Comparison of ENCODE assay signal across 8 mouse cellular contexts in genomic region chr3:131364632-131365446, GRCm38 (mm10).
DNase-seq lines count a peak whose midpoint lies in the region; ATAC-seq lines count a peak whose summit lies in the region.

No protein-coding gene starts in this region.

- H3K4me2 ChIP-seq in heart, embryonic 15.5 days: peak overlapping the region; percentile 24
- H3K4me2 ChIP-seq in midbrain, embryonic 16.5 days (ENCODE audit: low read length): peak overlapping the region; percentile 18; the same call in 1 of the 2 replicates

- H3K9ac ChIP-seq in heart, embryonic 15.5 days: no peak overlapping the region
- H3K9ac ChIP-seq in midbrain, embryonic 16.5 days (ENCODE audit: low read depth, low read length): no peak overlapping the region

- no peak overlapping the region for H3K27ac ChIP-seq in heart, embryonic 15.5 days
- H3K27ac ChIP-seq in midbrain, embryonic 16.5 days (ENCODE audit: low read length): no peak overlapping the region

- H3K4me3 ChIP-seq in heart, embryonic 15.5 days: no peak overlapping the region
- no peak overlapping the region for H3K4me3 ChIP-seq in midbrain, embryonic 16.5 days (ENCODE audit: low read depth, low read length)

- 51% methylated on average over 23 of the region's 23 CpGs for WGBS in heart, embryonic 15.5 days
- WGBS in midbrain, embryonic 16.5 days: 69% methylated on average over 23 of the region's 23 CpGs

- no peak for ATAC-seq in heart, embryonic 15.5 days (replicated peaks; ENCODE audit: insufficient number of reproducible peaks, insufficient read depth, low FRiP score, low read depth)
- ATAC-seq in midbrain, embryonic 16.5 days: peak; percentile 67
- no peak for ATAC-seq in megakaryocyte, adult 5-6 weeks (ENCODE audit: poor library complexity, severe bottlenecking)

- no peaks in the 10 kb centered on the region for H3K9me3 ChIP-seq in heart, embryonic 15.5 days (replicated peaks)
- H3K9me3 ChIP-seq in midbrain, embryonic 16.5 days (replicated peaks; ENCODE audit: control insufficient read depth, low read length, poor library complexity, severe bottlenecking): no peaks in the 10 kb centered on the region

- DNase-seq in urinary bladder, postnatal 14 days (ENCODE audit: low spot score): peak; percentile 61
- DNase-seq in urinary bladder, postnatal 4 days (ENCODE audit: low spot score in 2 of 2): no peak
- DNase-seq in kidney, postnatal 14 days: peak; percentile 91
- DNase-seq in spleen, postnatal 36 days (ENCODE audit: low spot score in 2 of 2): no peak
- no peak for DNase-seq in layer of hippocampus, adult 9-10 months (ENCODE audit: low spot score)

- peaks cover 9% of the 10 kb centered on the region for H3K4me1 ChIP-seq in heart, embryonic 15.5 days (replicated peaks)
- no peaks in the 10 kb centered on the region; the same call in 1 of the 2 replicates for H3K4me1 ChIP-seq in midbrain, embryonic 16.5 days (ENCODE audit: control insufficient read depth, insufficient read depth, low read length)

- no peaks in the 10 kb centered on the region for H3K27me3 ChIP-seq in heart, embryonic 15.5 days
- no peaks in the 10 kb centered on the region for H3K27me3 ChIP-seq in midbrain, embryonic 16.5 days (ENCODE audit: control insufficient read depth, insufficient read depth, low read depth, low read length)

- H3K36me3 ChIP-seq in heart, embryonic 15.5 days: no peaks in the 10 kb centered on the region
- H3K36me3 ChIP-seq in midbrain, embryonic 16.5 days (ENCODE audit: control insufficient read depth, insufficient read depth, low read length): no peaks in the 10 kb centered on the region

Comparison
In these comparisons a context has a peak if more than half of its experiments do, and no peak if none do; other contexts are left out.
1. DNase-seq: peak in urinary bladder, postnatal 14 days (single experiment) and kidney, postnatal 14 days (single experiment); none in urinary bladder, postnatal 4 days (0 of 2), spleen, postnatal 36 days (0 of 2) and layer of hippocampus, adult 9-10 months (single experiment).